Mouse (Mus musculus) limb, embryonic 15.5 days (tissue): ENCODE results near the gene Doxl2. TPM values are rescaled to one million over a fixed set of nuclear protein-coding genes. Genes with fewer than 3 reads are reported as not detected.

Experiments
- ATAC-seq: fragments of 200-750 bp; cut with Nextera tagmentation; 2 replicates; pipeline ENCODE4 v1.8.0; 2017; ENCODE audit warnings: low read depth, moderate TSS enrichment; ENCODE audit not compliant: insufficient number of reproducible peaks, low FRiP score, low TSS enrichment
- H3K27ac ChIP-seq: fragments of 300-500 bp; sonication (generic); 2 replicates; pipeline ENCODE4 v1.5.1; 2015; ENCODE audit warnings: moderate library complexity, mild to moderate bottlenecking, inconsistent platforms
- H3K27me3 ChIP-seq: fragments of 300-500 bp; sonication (generic); 2 replicates; pipeline ENCODE4 v1.6.1; 2015; ENCODE audit warnings: inconsistent platforms
- H3K36me3 ChIP-seq: fragments of 300-500 bp; sonication (generic); 2 replicates; pipeline ENCODE4 v1.6.1; 2015; ENCODE audit warnings: inconsistent platforms
- H3K4me1 ChIP-seq: fragments of 300-500 bp; sonication (generic); 2 replicates; pipeline ENCODE4 v1.6.1; 2015; ENCODE audit warnings: inconsistent platforms
- H3K4me2 ChIP-seq: fragments of 300-500 bp; sonication (generic); 2 replicates; pipeline ENCODE4 v1.6.1; 2015; ENCODE audit warnings: mild to moderate bottlenecking, inconsistent platforms
- H3K4me3 ChIP-seq: fragments of 300-500 bp; sonication (generic); 2 replicates; pipeline ENCODE4 v1.5.1; 2015; ENCODE audit warnings: mild to moderate bottlenecking, inconsistent platforms
- H3K9ac ChIP-seq: fragments of 300-500 bp; sonication (generic); 2 replicates; pipeline ENCODE4 v1.6.1; 2015; ENCODE audit warnings: inconsistent platforms
- H3K9me3 ChIP-seq: fragments of 300-500 bp; sonication (generic); 2 replicates; pipeline ENCODE4 v1.6.1; 2016; ENCODE audit warnings: inconsistent platforms
- WGBS: fragments of 180-500 bp; shearing (Covaris S2); methylation state at CpG from one replicate; pipeline ENCODE4 v1.1.7; 2015; 5-methylcytosine and 5-hydroxymethylcytosine counted together
- polyA plus RNA-seq: library from polyadenylated mRNA; unstranded; fragments of >200 nt; fragmentation: Nextera tagmentation; extraction: Ambion mirVana; gene quantifications from 2 replicates; pipeline ENCODE4 v1.2.1, GENCODE M21; 2015

Gene Doxl2
- polyA plus RNA-seq, 1 experiment from 2014 or later: not detected

- H3K36me3 ChIP-seq: no peaks in the 10 kb centered on the region
- ATAC-seq: no peak
Measured at GRCm38 (mm10) chr6:49011191-49011590, 36.4 kb downstream of the Doxl2 start.

GRCm38 (mm10) chr6:49013023-49013422 is 38.3 kb downstream of the Doxl2 start:
- no peak overlapping the region for H3K9ac ChIP-seq
- no peak overlapping the region for H3K27ac ChIP-seq
- H3K4me2 ChIP-seq: no peak overlapping the region
- no peaks in the 10 kb centered on the region for H3K9me3 ChIP-seq
- H3K4me1 ChIP-seq: peaks cover 13% of the 10 kb centered on the region
- no peak overlapping the region for H3K4me3 ChIP-seq
- H3K36me3 ChIP-seq: no peaks in the 10 kb centered on the region
- no peaks in the 10 kb centered on the region for H3K27me3 ChIP-seq
- ATAC-seq: no peak
- WGBS: 59% methylated on average over 4 of the region's 4 CpGs

More at GRCm38 (mm10) chr6:49011191-49011590, 36.4 kb downstream of the Doxl2 start:
- Histone ChIP-seq H3K4me3 (no peak overlapping the region), H3K9ac (no peak overlapping the region), H3K9me3 (no peaks in the 10 kb centered on the region), H3K4me1 (peaks cover 13% of the 10 kb centered on the region), H3K4me2 (no peak overlapping the region), H3K27ac (no peak overlapping the region), H3K27me3 (peaks cover 3% of the 10 kb centered on the region; the same call in 1 of the 2 replicates)
- 76% methylated on average over 5 of the region's 5 CpGs for WGBS

- no peaks in the 10 kb centered on the region for H3K36me3 ChIP-seq
- WGBS: 84% methylated on average over 3 of the region's 3 CpGs
- H3K4me1 ChIP-seq: peaks cover 8% of the 10 kb centered on the region
Measured at GRCm38 (mm10) chr6:49013458-49013857, 38.7 kb downstream of the Doxl2 start.

GRCm38 (mm10) chr6:49017150-49017549 is 42.4 kb downstream of the Doxl2 start:
- Histone ChIP-seq H3K27me3 (no peaks in the 10 kb centered on the region), H3K27ac (no peak overlapping the region), H3K36me3 (no peaks in the 10 kb centered on the region), H3K4me1 (peaks cover 12% of the 10 kb centered on the region), H3K4me2 (no peak overlapping the region), H3K9ac (no peak overlapping the region), H3K9me3 (no peaks in the 10 kb centered on the region), H3K4me3 (no peak overlapping the region)
- no peak for ATAC-seq
- WGBS: 60% methylated on average over 12 of the region's 12 CpGs

More at GRCm38 (mm10) chr6:49013458-49013857, 38.7 kb downstream of the Doxl2 start:
- Histone ChIP-seq H3K4me2 (no peak overlapping the region), H3K9ac (no peak overlapping the region), H3K9me3 (no peaks in the 10 kb centered on the region), H3K4me3 (no peak overlapping the region), H3K27ac (no peak overlapping the region), H3K27me3 (no peaks in the 10 kb centered on the region)
- no peak for ATAC-seq

- Histone ChIP-seq H3K4me1 (peaks cover 12% of the 10 kb centered on the region), H3K9me3 (no peaks in the 10 kb centered on the region), H3K4me2 (no peak overlapping the region), H3K36me3 (no peaks in the 10 kb centered on the region), H3K4me3 (no peak overlapping the region), H3K27me3 (no peaks in the 10 kb centered on the region), H3K27ac (no peak overlapping the region), H3K9ac (no peak overlapping the region)
- no peak for ATAC-seq
- 97% methylated on average over 1 of the region's 1 CpGs for WGBS
Measured at GRCm38 (mm10) chr6:49019341-49019740, 44.6 kb downstream of the Doxl2 start.

GRCm38 (mm10) chr6:49021141-49022012 is 46.6 kb downstream of the Doxl2 start:
- no peak overlapping the region for H3K4me3 ChIP-seq
- H3K9me3 ChIP-seq: no peaks in the 10 kb centered on the region
- H3K27ac ChIP-seq: 0 out of 2 replicates have a peak overlapping the region, but pooled peaks have one; percentile 54
- ATAC-seq: 0 out of 2 replicates have a peak, but pooled peaks have one; percentile 24
- H3K36me3 ChIP-seq: no peaks in the 10 kb centered on the region
- H3K9ac ChIP-seq: no peak overlapping the region
- H3K4me1 ChIP-seq: peaks cover 12% of the 10 kb centered on the region
- 0 out of 2 replicates have a peak overlapping the region, but pooled peaks have one; percentile 10 for H3K4me2 ChIP-seq
- 42% methylated on average over 14 of the region's 14 CpGs for WGBS
- H3K27me3 ChIP-seq: no peaks in the 10 kb centered on the region

- no peak overlapping the region for H3K9ac ChIP-seq
- H3K4me3 ChIP-seq: no peak overlapping the region
- WGBS: 76% methylated on average over 2 of the region's 2 CpGs
- H3K9me3 ChIP-seq: no peaks in the 10 kb centered on the region
- ATAC-seq: no peak
- peaks cover 12% of the 10 kb centered on the region for H3K4me1 ChIP-seq
- H3K4me2 ChIP-seq: no peak overlapping the region
- H3K27ac ChIP-seq: no peak overlapping the region
- H3K36me3 ChIP-seq: no peaks in the 10 kb centered on the region
- no peaks in the 10 kb centered on the region for H3K27me3 ChIP-seq
Measured at GRCm38 (mm10) chr6:49022384-49022783, 47.6 kb downstream of the Doxl2 start.

- Histone ChIP-seq H3K36me3 (no peaks in the 10 kb centered on the region), H3K4me2 (no peak overlapping the region), H3K9ac (no peak overlapping the region), H3K9me3 (no peaks in the 10 kb centered on the region), H3K4me3 (no peak overlapping the region), H3K4me1 (peaks cover 12% of the 10 kb centered on the region), H3K27me3 (no peaks in the 10 kb centered on the region), H3K27ac (no peak overlapping the region)
- no peak for ATAC-seq
- WGBS: 86% methylated on average over 10 of the region's 10 CpGs
Measured at GRCm38 (mm10) chr6:49023315-49023714, 48.6 kb downstream of the Doxl2 start.

GRCm38 (mm10) chr6:49025290-49025689 is 50.5 kb downstream of the Doxl2 start:
- Histone ChIP-seq H3K4me2 (no peak overlapping the region), H3K4me1 (peaks cover 12% of the 10 kb centered on the region), H3K27me3 (no peaks in the 10 kb centered on the region), H3K36me3 (no peaks in the 10 kb centered on the region), H3K9me3 (no peaks in the 10 kb centered on the region), H3K27ac (no peak overlapping the region), H3K4me3 (no peak overlapping the region), H3K9ac (no peak overlapping the region)
- no peak for ATAC-seq
- 69% methylated on average over 7 of the region's 7 CpGs for WGBS

GRCm38 (mm10) chr6:49026496-49026895 is 51.7 kb downstream of the Doxl2 start:
- Histone ChIP-seq H3K4me2 (no peak overlapping the region), H3K4me3 (no peak overlapping the region), H3K27ac (no peak overlapping the region), H3K9me3 (no peaks in the 10 kb centered on the region), H3K36me3 (no peaks in the 10 kb centered on the region), H3K27me3 (no peaks in the 10 kb centered on the region), H3K9ac (no peak overlapping the region), H3K4me1 (peaks cover 2% of the 10 kb centered on the region)
- no peak for ATAC-seq
- WGBS: 84% methylated on average over 5 of the region's 5 CpGs

- H3K9me3 ChIP-seq: no peaks in the 10 kb centered on the region
- no peak for ATAC-seq
- no peak overlapping the region for H3K27ac ChIP-seq
- no peaks in the 10 kb centered on the region for H3K27me3 ChIP-seq
- H3K4me3 ChIP-seq: no peak overlapping the region
- H3K4me1 ChIP-seq: no peaks in the 10 kb centered on the region
- H3K9ac ChIP-seq: no peak overlapping the region
- H3K36me3 ChIP-seq: no peaks in the 10 kb centered on the region
- 68% methylated on average over 6 of the region's 6 CpGs for WGBS
- no peak overlapping the region for H3K4me2 ChIP-seq
Measured at GRCm38 (mm10) chr6:49028019-49028418, 53.3 kb downstream of the Doxl2 start.
